Mouse (Mus musculus) embryonic facial prominence, embryonic 13.5 days (tissue): ENCODE data around the gene Ago1. TPM values are rescaled to one million over a fixed set of nuclear protein-coding genes. Genes with fewer than 3 reads are reported as not detected.

Experiments used
- ATAC-seq: fragments of 200-750 bp; cut with Nextera tagmentation; 2 replicates; pipeline ENCODE4 v1.8.0; 2017; ENCODE audit warnings: low read depth; ENCODE audit not compliant: insufficient number of reproducible peaks, insufficient read depth, low FRiP score, low TSS enrichment
- H3K27ac ChIP-seq: fragments of 300-500 bp; sonication (generic); 2 replicates; pipeline ENCODE4 v1.5.1; 2015; ENCODE audit warnings: moderate library complexity, mild to moderate bottlenecking, inconsistent platforms
- H3K27me3 ChIP-seq: fragments of 300-500 bp; sonication (generic); 2 replicates; pipeline ENCODE4 v1.6.1; 2015; ENCODE audit warnings: mild to moderate bottlenecking, inconsistent platforms
- H3K36me3 ChIP-seq: fragments of 300-500 bp; sonication (generic); 2 replicates; pipeline ENCODE4 v1.6.1; 2015; ENCODE audit warnings: mild to moderate bottlenecking, inconsistent platforms
- H3K4me1 ChIP-seq: fragments of 300-500 bp; sonication (generic); 2 replicates; pipeline ENCODE4 v1.6.1; 2015; ENCODE audit warnings: inconsistent platforms
- H3K4me2 ChIP-seq: fragments of 300-500 bp; sonication (generic); 2 replicates; pipeline ENCODE4 v1.6.1; 2015; ENCODE audit warnings: moderate library complexity, mild to moderate bottlenecking, inconsistent platforms
- H3K4me3 ChIP-seq: fragments of 300-500 bp; sonication (generic); 2 replicates; pipeline ENCODE4 v1.5.1; 2015; ENCODE audit warnings: mild to moderate bottlenecking, inconsistent platforms
- H3K9ac ChIP-seq: fragments of 300-500 bp; sonication (generic); 2 replicates; pipeline ENCODE4 v1.6.1; 2015; ENCODE audit warnings: mild to moderate bottlenecking, inconsistent platforms
- H3K9me3 ChIP-seq: fragments of 300-500 bp; sonication (generic); 2 replicates; pipeline ENCODE4 v1.6.1; 2016; ENCODE audit warnings: inconsistent platforms
- WGBS: fragments of 180-500 bp; shearing (Covaris S2); methylation state at CpG from one replicate; pipeline ENCODE4 v1.1.7; 2015; ENCODE audit warnings: mixed read lengths; 5-methylcytosine and 5-hydroxymethylcytosine counted together
- polyA plus RNA-seq: library from polyadenylated mRNA; unstranded; fragments of >200 nt; fragmentation: Nextera tagmentation; extraction: Ambion mirVana; gene quantifications from 2 replicates; pipeline ENCODE4 v1.2.1, GENCODE M21; 2015

Ago1 gene
- polyA plus RNA-seq, 1 experiment from 2014 or later = 8.1 TPM

- 64% methylated on average over 5 of the region's 5 CpGs for WGBS
- H3K27ac ChIP-seq = no peak overlapping the region
- no peak overlapping the region for H3K4me2 ChIP-seq
- no peak for ATAC-seq
- no peaks in the 10 kb centered on the region for H3K27me3 ChIP-seq
- H3K4me1 ChIP-seq = no peaks in the 10 kb centered on the region
- H3K4me3 ChIP-seq = no peak overlapping the region
- H3K36me3 ChIP-seq = peaks cover 17% of the 10 kb centered on the region; the same call in 1 of the 2 replicates
- no peak overlapping the region for H3K9ac ChIP-seq
- H3K9me3 ChIP-seq = no peaks in the 10 kb centered on the region
These were observed 27.1 kb upstream of the Ago1 start for GRCm38 (mm10) chr4:126495453-126495852.

DNA sequence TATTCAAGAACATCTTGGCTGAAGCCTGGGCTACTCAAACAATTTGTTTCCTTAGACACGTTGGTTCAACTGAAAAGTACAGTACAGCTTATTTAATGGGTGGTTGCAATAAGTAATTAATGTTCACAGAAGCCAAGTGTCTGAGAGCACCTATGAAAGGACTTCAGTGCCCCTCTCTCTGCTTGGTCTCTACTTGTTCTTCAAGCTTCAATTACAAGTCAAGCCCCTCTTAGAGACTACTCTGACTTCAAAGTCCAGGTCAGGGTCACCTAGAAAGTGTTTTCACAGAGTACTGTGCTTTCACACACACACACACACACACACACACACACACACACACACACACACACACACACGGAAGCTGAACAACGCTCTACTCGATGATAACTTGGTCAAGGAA is 25.0 kb upstream of the Ago1 start:
- H3K9me3 ChIP-seq = no peaks in the 10 kb centered on the region
- no peak overlapping the region for H3K4me2 ChIP-seq
- H3K36me3 ChIP-seq = peaks cover 13% of the 10 kb centered on the region; the same call in 1 of the 2 replicates
- 83% methylated on average over 4 of the region's 4 CpGs for WGBS
- H3K4me3 ChIP-seq = no peak overlapping the region
- H3K27me3 ChIP-seq = no peaks in the 10 kb centered on the region
- H3K4me1 ChIP-seq = no peaks in the 10 kb centered on the region
- no peak overlapping the region for H3K27ac ChIP-seq
- no peak for ATAC-seq
- H3K9ac ChIP-seq = no peak overlapping the region

DNA sequence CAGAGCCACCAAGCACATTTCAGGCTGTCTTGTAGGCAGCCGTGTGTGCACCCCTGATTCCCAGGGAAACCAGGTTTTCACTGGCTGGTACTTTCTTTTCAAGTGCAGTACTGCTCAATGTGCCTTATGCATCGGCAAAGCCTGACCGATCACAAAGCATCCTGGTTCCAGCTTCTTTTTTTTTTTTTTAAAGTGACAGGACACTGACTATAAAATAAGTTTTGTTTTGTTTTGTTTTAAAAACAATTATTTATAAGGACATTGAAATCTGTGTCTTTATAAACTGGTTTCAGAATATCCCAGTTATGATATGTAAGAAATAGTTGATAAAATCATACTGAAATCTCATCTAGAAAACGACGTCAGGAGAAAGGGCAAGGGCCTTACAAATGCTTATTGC is 23.6 kb upstream of the Ago1 start:
- 63% methylated on average over 5 of the region's 5 CpGs for WGBS
- Histone ChIP-seq H3K27ac (no peak overlapping the region), H3K9me3 (no peaks in the 10 kb centered on the region), H3K36me3 (peaks cover 13% of the 10 kb centered on the region; the same call in 1 of the 2 replicates), H3K27me3 (no peaks in the 10 kb centered on the region), H3K4me1 (no peaks in the 10 kb centered on the region), H3K9ac (no peak overlapping the region), H3K4me3 (no peak overlapping the region), H3K4me2 (no peak overlapping the region)
- no peak for ATAC-seq

DNA sequence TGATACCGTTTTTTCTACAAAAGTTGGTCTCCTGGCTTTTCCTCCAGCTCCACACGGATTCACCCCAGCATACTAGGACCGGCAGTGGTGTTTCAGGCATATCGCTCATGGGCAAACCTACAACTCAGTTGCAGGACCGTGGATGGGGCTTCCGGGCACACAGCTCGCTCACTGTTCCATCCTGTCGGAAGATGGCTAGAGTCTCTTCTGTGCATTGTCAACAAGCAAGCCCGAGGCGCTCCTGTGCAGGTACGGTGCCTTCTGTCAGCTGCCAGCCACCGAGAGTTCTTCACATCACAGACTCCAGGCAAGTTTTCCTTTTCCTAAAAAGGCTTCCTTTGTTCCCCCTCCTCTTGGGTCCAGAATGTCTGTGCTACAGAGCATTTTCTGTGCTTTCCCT is 22.3 kb upstream of the Ago1 start:
- no peaks in the 10 kb centered on the region for H3K9me3 ChIP-seq
- no peak overlapping the region for H3K9ac ChIP-seq
- no peaks in the 10 kb centered on the region for H3K27me3 ChIP-seq
- ATAC-seq = no peak
- 0 out of 2 replicates have a peak overlapping the region, but pooled peaks have one; percentile 11 for H3K4me2 ChIP-seq
- H3K27ac ChIP-seq = peak overlapping the region; percentile 53
- H3K36me3 ChIP-seq = peaks cover 13% of the 10 kb centered on the region; the same call in 1 of the 2 replicates
- no peaks in the 10 kb centered on the region for H3K4me1 ChIP-seq
- H3K4me3 ChIP-seq = no peak overlapping the region
- 64% methylated on average over 12 of the region's 12 CpGs for WGBS

- no peak overlapping the region for H3K4me2 ChIP-seq
- WGBS = 88% methylated on average over 5 of the region's 5 CpGs
- no peak for ATAC-seq
- H3K9ac ChIP-seq = no peak overlapping the region
- H3K36me3 ChIP-seq = 0 out of 2 replicates have a peak, but pooled peaks cover 9% of the 10 kb centered on the region
- H3K9me3 ChIP-seq = no peaks in the 10 kb centered on the region
- no peaks in the 10 kb centered on the region for H3K27me3 ChIP-seq
- H3K4me3 ChIP-seq = no peak overlapping the region
- no peak overlapping the region for H3K27ac ChIP-seq
- H3K4me1 ChIP-seq = no peaks in the 10 kb centered on the region
These were observed 21.4 kb upstream of the Ago1 start for GRCm38 (mm10) chr4:126489811-126490210.

GRCm38 (mm10) chr4:126486217-126486616 is 17.8 kb upstream of the Ago1 start:
- WGBS = 79% methylated on average over 1 of the region's 1 CpGs
- H3K9me3 ChIP-seq = no peaks in the 10 kb centered on the region
- no peaks in the 10 kb centered on the region for H3K27me3 ChIP-seq
- no peaks in the 10 kb centered on the region for H3K4me1 ChIP-seq
- 0 out of 2 replicates have a peak, but pooled peaks cover 3% of the 10 kb centered on the region for H3K36me3 ChIP-seq
- no peak overlapping the region for H3K27ac ChIP-seq
- no peak for ATAC-seq
- no peak overlapping the region for H3K9ac ChIP-seq
- no peak overlapping the region for H3K4me3 ChIP-seq
- H3K4me2 ChIP-seq = no peak overlapping the region

GRCm38 (mm10) chr4:126485065-126485464 is 16.7 kb upstream of the Ago1 start:
- no peak overlapping the region for H3K4me2 ChIP-seq
- no peak for ATAC-seq
- 70% methylated on average over 2 of the region's 2 CpGs for WGBS
- no peaks in the 10 kb centered on the region for H3K9me3 ChIP-seq
- H3K4me1 ChIP-seq = no peaks in the 10 kb centered on the region
- no peaks in the 10 kb centered on the region for H3K27me3 ChIP-seq
- no peaks in the 10 kb centered on the region for H3K36me3 ChIP-seq
- no peak overlapping the region for H3K27ac ChIP-seq
- H3K4me3 ChIP-seq = no peak overlapping the region
- H3K9ac ChIP-seq = no peak overlapping the region

DNA sequence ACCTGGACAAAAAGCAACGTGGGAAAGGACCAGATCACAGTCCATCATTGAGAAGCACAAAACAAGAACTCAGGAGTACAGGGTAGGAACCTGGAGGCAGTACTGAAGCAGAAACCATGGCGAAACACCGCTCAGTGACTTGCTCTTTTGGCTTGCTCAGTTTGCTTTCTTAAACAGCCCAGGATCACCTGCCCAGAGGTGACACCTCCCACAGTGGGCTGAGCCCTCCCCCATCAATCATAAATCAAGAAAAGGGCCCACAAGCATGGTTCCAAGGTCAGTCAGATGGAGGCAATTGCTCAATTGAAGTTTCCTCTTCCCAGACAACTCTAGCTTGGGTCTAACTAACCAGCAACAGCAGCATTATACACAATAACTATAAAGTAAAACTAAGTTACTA is 15.5 kb upstream of the Ago1 start:
- Histone ChIP-seq H3K9ac (no peak overlapping the region), H3K4me3 (no peak overlapping the region), H3K27me3 (no peaks in the 10 kb centered on the region), H3K9me3 (no peaks in the 10 kb centered on the region), H3K36me3 (no peaks in the 10 kb centered on the region), H3K27ac (no peak overlapping the region), H3K4me1 (no peaks in the 10 kb centered on the region), H3K4me2 (no peak overlapping the region)
- WGBS = 81% methylated on average over 3 of the region's 3 CpGs
- ATAC-seq = no peak

GRCm38 (mm10) chr4:126482951-126483350 is 14.6 kb upstream of the Ago1 start:
- Histone ChIP-seq H3K9me3 (no peaks in the 10 kb centered on the region), H3K27ac (no peak overlapping the region), H3K9ac (no peak overlapping the region), H3K4me1 (no peaks in the 10 kb centered on the region), H3K27me3 (no peaks in the 10 kb centered on the region), H3K36me3 (no peaks in the 10 kb centered on the region), H3K4me2 (no peak overlapping the region), H3K4me3 (no peak overlapping the region)
- WGBS = 82% methylated on average over 12 of the region's 12 CpGs
- ATAC-seq = no peak

GRCm38 (mm10) chr4:126481461-126481860 is 13.1 kb upstream of the Ago1 start:
- Histone ChIP-seq H3K9me3 (no peaks in the 10 kb centered on the region), H3K36me3 (no peaks in the 10 kb centered on the region), H3K4me1 (no peaks in the 10 kb centered on the region), H3K27ac (no peak overlapping the region), H3K4me3 (no peak overlapping the region), H3K4me2 (no peak overlapping the region), H3K27me3 (no peaks in the 10 kb centered on the region), H3K9ac (no peak overlapping the region)
- 93% methylated on average over 5 of the region's 5 CpGs for WGBS
- no peak for ATAC-seq

DNA sequence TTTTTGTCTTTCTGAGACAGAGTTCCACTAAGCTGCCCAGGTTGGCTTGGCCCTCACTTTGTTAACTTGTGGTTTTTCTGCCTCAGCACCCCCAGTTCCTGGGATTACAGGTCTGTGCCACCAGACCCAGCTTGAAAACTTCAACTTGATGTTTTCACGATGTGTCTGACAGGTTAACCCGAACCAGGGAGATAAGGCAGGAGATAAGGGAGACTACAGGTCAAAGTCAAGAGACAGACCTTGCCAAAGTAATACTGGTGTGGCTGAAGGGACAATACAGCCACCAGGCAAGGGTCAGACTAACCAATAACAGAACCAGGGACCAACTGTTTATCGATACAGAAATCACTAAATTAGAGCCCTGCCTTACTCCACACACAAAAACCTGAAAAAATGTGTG is 11.9 kb upstream of the Ago1 start:
- H3K9me3 ChIP-seq = no peaks in the 10 kb centered on the region
- no peak overlapping the region for H3K9ac ChIP-seq
- ATAC-seq = no peak
- H3K4me1 ChIP-seq = no peaks in the 10 kb centered on the region
- no peak overlapping the region for H3K4me2 ChIP-seq
- H3K36me3 ChIP-seq = no peaks in the 10 kb centered on the region
- no peak overlapping the region for H3K27ac ChIP-seq
- H3K4me3 ChIP-seq = no peak overlapping the region
- 71% methylated on average over 3 of the region's 3 CpGs for WGBS
- H3K27me3 ChIP-seq = no peaks in the 10 kb centered on the region

DNA sequence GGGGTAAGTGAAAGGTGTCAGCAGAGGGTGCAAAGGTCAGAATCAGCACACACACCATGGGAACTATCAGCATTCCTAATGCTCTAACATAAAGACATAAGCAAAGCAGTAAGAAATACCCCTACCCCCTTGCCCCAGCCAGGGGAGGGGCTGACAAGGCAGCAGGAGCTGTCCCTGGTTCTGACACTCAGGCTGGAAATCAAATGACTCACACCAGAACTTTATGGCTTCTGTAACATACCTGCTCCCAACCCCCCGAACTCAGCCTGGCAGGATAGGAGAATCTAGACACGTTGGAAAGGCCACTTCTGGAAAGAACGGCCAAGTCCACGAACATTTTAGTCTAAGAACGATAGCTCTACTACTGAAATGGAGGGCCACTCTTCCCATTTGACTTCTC is 4.6 kb upstream of the Ago1 start:
- H3K4me1 ChIP-seq = peaks cover 4% of the 10 kb centered on the region; the same call in 1 of the 2 replicates
- H3K36me3 ChIP-seq = no peaks in the 10 kb centered on the region
- no peak overlapping the region for H3K27ac ChIP-seq
- no peaks in the 10 kb centered on the region for H3K9me3 ChIP-seq
- no peak overlapping the region for H3K4me2 ChIP-seq
- 46% methylated on average over 5 of the region's 5 CpGs for WGBS
- ATAC-seq = no peak
- no peaks in the 10 kb centered on the region for H3K27me3 ChIP-seq
- H3K4me3 ChIP-seq = no peak overlapping the region
- H3K9ac ChIP-seq = no peak overlapping the region

- Histone ChIP-seq H3K36me3 (no peaks in the 10 kb centered on the region), H3K4me1 (peaks cover 34% of the 10 kb centered on the region), H3K27ac (no peak overlapping the region), H3K9me3 (no peaks in the 10 kb centered on the region), H3K27me3 (no peaks in the 10 kb centered on the region), H3K4me2 (no peak overlapping the region), H3K4me3 (no peak overlapping the region), H3K9ac (no peak overlapping the region)
- WGBS = 50% methylated on average over 1 of the region's 1 CpGs
- no peak for ATAC-seq
These were observed 951 bp upstream of the Ago1 start for GRCm38 (mm10) chr4:126469334-126469733.
